Mouse (Mus musculus) embryonic facial prominence, embryonic 12.5 days (tissue): ENCODE measurements at regions not wholly inside any gene's neighbourhood (a gene's known extent, or its start where the extent isn't known, plus 50 kb on each side); places are given as distances from the start of the nearest gene placed in this dataset.

ENCODE experiments used
- ATAC-seq: fragments of 200-750 bp; cut with Nextera tagmentation; 2 replicates; pipeline ENCODE4 v1.8.0; 2017; ENCODE audit not compliant: insufficient number of reproducible peaks, insufficient read depth, low FRiP score, low TSS enrichment
- H3K27ac ChIP-seq: fragments of 300-500 bp; sonication (generic); 2 replicates; pipeline ENCODE4 v1.5.1; 2016; ENCODE audit warnings: mild to moderate bottlenecking
- H3K27me3 ChIP-seq: fragments of 300-500 bp; sonication (generic); 2 replicates; pipeline ENCODE4 v1.6.1; 2016; ENCODE audit warnings: mild to moderate bottlenecking, moderate library complexity
- H3K36me3 ChIP-seq: fragments of 300-500 bp; sonication (generic); 2 replicates; pipeline ENCODE4 v1.6.1; 2016; ENCODE audit warnings: mild to moderate bottlenecking
- H3K4me1 ChIP-seq: fragments of 300-500 bp; sonication (generic); 2 replicates; pipeline ENCODE4 v1.6.1; 2016
- H3K4me2 ChIP-seq: fragments of 300-500 bp; sonication (generic); replicated peaks from 2 replicates; pipeline ENCODE4 v1.6.1; 2016; ENCODE audit warnings: mild to moderate bottlenecking, moderate library complexity
- H3K4me3 ChIP-seq: fragments of 300-500 bp; sonication (generic); 2 replicates; pipeline ENCODE4 v1.5.1; 2016; ENCODE audit warnings: mild to moderate bottlenecking
- H3K9ac ChIP-seq: fragments of 300-500 bp; sonication (generic); 2 replicates; pipeline ENCODE4 v1.6.1; 2016; ENCODE audit warnings: mild to moderate bottlenecking, moderate library complexity
- H3K9me3 ChIP-seq: fragments of 300-500 bp; sonication (generic); 2 replicates; pipeline ENCODE4 v1.6.1; 2016; ENCODE audit warnings: mild to moderate bottlenecking, moderate library complexity
- WGBS: fragments of 180-500 bp; shearing (Covaris S2); methylation state at CpG from one replicate; pipeline ENCODE4 v1.1.7; 2016; 5-methylcytosine and 5-hydroxymethylcytosine counted together

DNA sequence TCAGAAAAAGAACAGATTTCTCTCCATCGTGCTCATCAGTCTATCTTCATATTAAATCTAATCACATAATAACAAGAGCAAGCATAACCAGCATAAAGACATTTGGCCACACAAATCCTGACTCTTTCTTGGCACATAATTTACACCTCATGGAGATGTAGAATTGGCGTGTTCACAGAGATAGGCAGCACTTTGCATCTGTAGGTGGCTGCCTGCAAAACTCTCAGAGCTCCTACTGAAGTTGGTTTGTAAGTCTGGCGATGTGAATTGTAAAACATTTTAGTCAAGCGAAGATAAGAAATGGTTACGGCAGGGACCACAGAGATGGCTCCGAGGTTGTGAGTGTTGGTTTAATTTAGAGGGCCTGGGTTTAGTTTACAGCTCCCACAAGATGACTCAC is 419.0 kb downstream of the Adamts20 start:
- ATAC-seq: no peak

DNA sequence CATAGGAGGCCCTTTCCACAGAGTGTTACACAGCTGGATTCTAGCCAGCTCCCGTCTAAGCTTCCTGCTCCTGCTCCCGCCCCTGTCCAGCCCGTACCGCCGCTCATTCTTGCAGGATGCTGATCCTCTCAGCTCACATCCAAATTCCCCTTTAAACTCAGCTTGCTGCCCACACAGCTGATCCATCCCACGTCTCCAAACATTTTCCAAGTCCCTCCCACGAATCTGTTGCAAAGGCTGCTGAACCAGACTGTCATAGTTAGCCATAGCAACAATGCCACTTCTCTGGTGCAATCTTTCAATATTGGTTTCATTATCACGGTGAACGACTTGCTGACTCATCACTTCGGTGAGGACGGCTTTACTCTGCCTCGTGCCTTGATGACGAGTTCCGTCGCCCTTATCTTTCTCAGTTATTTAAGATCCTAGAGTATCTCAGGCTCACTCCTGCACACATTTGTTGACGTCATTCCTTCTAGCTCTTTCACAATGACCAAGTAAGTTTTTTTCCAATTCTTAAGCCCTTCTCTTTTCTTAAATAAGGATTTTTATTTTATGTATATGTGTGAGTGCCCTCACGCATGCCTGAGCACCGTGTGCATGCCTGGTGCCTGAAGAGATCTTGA is 420.0 kb downstream of the Adamts20 start:
- no peak overlapping the region for H3K4me3 ChIP-seq
- WGBS: 83% methylated on average over 18 of the region's 18 CpGs
- ATAC-seq: no peak
- H3K4me2 ChIP-seq: no peak overlapping the region
- H3K36me3 ChIP-seq: no peaks in the 10 kb centered on the region
- H3K9me3 ChIP-seq: no peaks in the 10 kb centered on the region
- H3K27me3 ChIP-seq: no peaks in the 10 kb centered on the region
- H3K9ac ChIP-seq: no peak overlapping the region
- no peaks in the 10 kb centered on the region for H3K4me1 ChIP-seq
- H3K27ac ChIP-seq: no peak overlapping the region

More for the DNA sequence above, 419.0 kb downstream of the Adamts20 start:
- Histone ChIP-seq H3K27me3 (no peaks in the 10 kb centered on the region), H3K4me3 (no peak overlapping the region), H3K4me2 (no peak overlapping the region), H3K36me3 (no peaks in the 10 kb centered on the region), H3K27ac (no peak overlapping the region), H3K4me1 (no peaks in the 10 kb centered on the region), H3K9me3 (no peaks in the 10 kb centered on the region), H3K9ac (no peak overlapping the region)
- 94% methylated on average over 6 of the region's 6 CpGs for WGBS

DNA sequence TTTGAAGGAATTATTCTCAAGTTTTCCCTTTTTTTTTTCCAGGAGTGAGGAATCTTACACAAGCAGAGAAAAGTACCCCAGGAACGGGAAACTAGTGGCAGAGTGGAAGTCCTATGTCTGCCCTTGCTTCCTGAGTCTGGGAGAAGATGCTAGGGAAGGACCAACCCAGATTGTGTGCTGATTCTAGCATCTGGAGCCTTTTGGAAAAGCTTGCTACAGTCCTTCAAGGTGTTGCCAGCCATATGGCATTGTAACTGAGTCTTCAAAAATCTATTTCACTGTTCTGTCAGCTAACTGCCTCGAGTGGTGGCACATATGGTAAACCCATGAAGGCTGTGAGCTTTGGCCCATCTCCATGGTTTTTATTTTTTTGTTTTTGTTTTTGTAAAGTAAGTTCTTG is 432.3 kb downstream of the Adamts20 start:
- WGBS: 83% methylated on average over 2 of the region's 2 CpGs
- H3K4me1 ChIP-seq: no peaks in the 10 kb centered on the region

DNA sequence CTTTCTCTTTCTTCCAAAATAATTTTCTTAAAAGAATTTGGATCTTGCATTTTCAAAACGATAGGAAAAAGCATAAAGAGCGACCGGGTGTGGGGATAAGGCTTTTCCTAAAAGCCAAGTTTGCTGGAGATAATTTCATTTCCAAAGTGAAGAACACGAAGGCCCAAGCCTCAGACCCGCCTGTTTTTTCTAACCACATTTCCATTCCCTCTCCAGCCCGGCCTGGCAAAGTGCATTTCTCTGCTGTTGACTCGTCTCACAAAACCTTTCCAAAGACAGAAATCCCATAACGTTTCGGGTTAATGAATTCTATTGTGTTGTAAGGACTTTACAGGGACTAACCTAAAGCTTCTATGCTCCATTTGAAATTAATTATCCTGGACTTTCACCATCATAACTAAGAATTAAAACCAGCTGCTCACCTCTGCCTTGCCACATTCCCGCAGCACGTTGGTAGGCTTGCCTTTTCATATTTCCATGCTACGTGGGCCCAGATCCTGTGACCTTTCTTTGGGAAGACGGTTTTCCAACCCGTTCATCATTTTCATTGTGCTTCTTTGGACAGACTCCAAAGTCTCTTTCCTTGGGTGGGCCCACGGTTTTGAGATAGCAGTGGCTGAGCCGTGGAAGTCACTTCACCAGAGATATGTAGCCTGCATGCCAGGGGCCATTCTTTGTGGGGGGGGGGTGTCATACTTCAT is 430.5 kb upstream of the Prickle1 start:
- H3K4me2 ChIP-seq: no peak overlapping the region
- WGBS: 37% methylated on average over 16 of the region's 16 CpGs
- no peak overlapping the region for H3K4me3 ChIP-seq
- peak overlapping the region; percentile 77 for H3K27ac ChIP-seq
- ATAC-seq: no peak
- H3K36me3 ChIP-seq: no peaks in the 10 kb centered on the region
- no peaks in the 10 kb centered on the region for H3K27me3 ChIP-seq
- peaks cover 19% of the 10 kb centered on the region for H3K4me1 ChIP-seq
- no peak overlapping the region for H3K9ac ChIP-seq
- H3K9me3 ChIP-seq: no peaks in the 10 kb centered on the region

More for the DNA sequence above, 432.3 kb downstream of the Adamts20 start:
- H3K4me3 ChIP-seq: no peak overlapping the region
- ATAC-seq: no peak
- no peaks in the 10 kb centered on the region for H3K9me3 ChIP-seq
- no peaks in the 10 kb centered on the region for H3K27me3 ChIP-seq
- H3K9ac ChIP-seq: no peak overlapping the region
- no peak overlapping the region for H3K27ac ChIP-seq
- H3K36me3 ChIP-seq: no peaks in the 10 kb centered on the region
- H3K4me2 ChIP-seq: no peak overlapping the region

DNA sequence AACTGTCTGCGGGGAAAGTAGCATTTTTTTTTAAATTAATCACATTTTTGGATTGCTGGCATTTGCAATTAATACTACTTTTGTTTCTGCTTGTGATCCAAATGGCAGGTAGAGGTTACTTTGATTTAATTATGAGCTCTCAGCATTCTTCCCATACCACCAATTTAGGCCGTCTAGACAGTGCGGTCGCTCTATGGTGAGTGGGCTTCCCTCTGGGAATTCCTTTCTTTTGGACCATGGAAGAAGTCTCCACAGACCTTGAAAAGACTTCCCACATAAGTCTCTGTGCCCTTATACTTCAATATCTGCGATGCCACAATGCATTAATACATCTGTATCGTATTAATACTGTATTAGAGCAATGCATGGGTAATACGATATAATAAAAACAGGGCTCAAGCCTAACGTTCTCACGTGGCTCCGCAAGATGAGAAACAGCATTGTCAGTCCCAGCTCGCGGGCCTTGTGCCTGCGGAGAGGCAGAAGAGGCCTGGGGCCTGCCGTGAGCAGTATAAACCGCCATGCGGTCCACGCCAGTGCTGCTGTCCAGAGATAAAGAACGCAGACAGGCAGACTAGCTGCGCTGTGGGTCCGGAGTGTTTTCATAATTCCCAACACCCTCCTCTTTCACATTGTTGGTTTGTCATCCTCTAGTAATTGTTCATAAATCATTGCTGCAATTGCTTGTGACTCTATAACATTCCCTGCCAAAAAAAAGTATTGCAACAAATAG is 429.7 kb upstream of the Prickle1 start:
- Histone ChIP-seq H3K4me3 (no peak overlapping the region), H3K27me3 (no peaks in the 10 kb centered on the region), H3K36me3 (no peaks in the 10 kb centered on the region), H3K27ac (peak overlapping the region; percentile 77), H3K4me1 (peaks cover 19% of the 10 kb centered on the region), H3K9me3 (no peaks in the 10 kb centered on the region), H3K9ac (no peak overlapping the region), H3K4me2 (no peak overlapping the region)
- 33% methylated on average over 20 of the region's 20 CpGs for WGBS
- peak; percentile 72; the same call in 1 of the 2 replicates for ATAC-seq

DNA sequence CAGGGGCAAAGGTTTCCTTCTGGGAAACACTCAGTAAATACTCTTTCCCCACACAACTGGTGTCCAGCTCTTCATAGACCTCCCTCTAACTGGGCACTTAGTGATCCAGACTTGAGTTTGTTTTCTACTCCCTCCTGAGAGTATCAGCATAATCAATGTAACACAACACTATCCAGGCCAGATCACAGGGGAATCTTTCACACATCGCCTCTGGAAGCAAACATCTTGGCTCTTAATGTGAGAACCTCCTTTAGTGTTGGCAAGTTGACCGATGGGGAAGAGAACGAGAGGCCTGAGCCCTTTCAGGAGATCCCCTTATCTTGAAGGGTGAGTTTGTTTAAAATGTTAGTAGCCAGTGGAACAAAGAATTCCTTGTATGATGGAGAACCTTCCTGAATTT is 429.1 kb upstream of the Prickle1 start:
- no peak overlapping the region for H3K4me2 ChIP-seq
- H3K36me3 ChIP-seq: no peaks in the 10 kb centered on the region
- H3K27ac ChIP-seq: peak overlapping the region; percentile 70
- H3K9me3 ChIP-seq: no peaks in the 10 kb centered on the region
- H3K4me1 ChIP-seq: peaks cover 19% of the 10 kb centered on the region
- no peaks in the 10 kb centered on the region for H3K27me3 ChIP-seq
- ATAC-seq: no peak
- WGBS: 48% methylated on average over 3 of the region's 3 CpGs
- H3K4me3 ChIP-seq: no peak overlapping the region
- H3K9ac ChIP-seq: no peak overlapping the region

DNA sequence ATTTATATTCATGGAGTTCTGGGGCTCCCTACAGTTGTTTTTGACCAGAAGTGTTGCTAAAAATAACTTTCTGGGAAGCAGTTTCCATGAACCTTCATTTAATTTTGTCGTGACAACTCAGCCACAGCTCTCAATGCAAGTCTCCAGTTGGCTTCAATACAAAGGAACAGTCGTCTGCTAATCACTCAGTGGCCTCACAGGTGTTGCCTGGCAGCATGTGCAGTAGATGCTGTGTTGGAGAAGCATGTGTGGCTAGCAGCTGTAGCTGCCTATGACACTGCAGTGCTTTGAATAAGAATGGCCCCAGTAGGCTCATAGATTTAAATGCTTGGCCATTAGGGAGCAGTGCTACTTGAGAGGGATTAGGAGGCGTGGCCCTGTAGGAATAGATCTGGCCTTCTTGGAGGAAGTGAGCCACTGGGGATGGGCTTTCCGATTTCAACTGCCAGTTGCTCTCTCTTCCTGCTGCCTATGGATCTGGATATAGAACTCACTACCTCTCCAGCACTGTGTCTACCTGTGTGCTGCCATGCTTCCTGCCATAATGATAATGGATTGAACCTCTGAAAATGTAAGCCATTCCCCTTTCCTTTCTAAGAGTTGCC is 428.5 kb upstream of the Prickle1 start:
- no peaks in the 10 kb centered on the region for H3K27me3 ChIP-seq
- 69% methylated on average over 4 of the region's 4 CpGs for WGBS
- no peaks in the 10 kb centered on the region for H3K36me3 ChIP-seq
- peak overlapping the region; percentile 70 for H3K27ac ChIP-seq
- H3K4me3 ChIP-seq: no peak overlapping the region
- H3K4me2 ChIP-seq: no peak overlapping the region
- 0 out of 2 replicates have a peak, but pooled peaks cover 3% of the 10 kb centered on the region for H3K9me3 ChIP-seq
- peaks cover 19% of the 10 kb centered on the region for H3K4me1 ChIP-seq
- ATAC-seq: no peak
- no peak overlapping the region for H3K9ac ChIP-seq

DNA sequence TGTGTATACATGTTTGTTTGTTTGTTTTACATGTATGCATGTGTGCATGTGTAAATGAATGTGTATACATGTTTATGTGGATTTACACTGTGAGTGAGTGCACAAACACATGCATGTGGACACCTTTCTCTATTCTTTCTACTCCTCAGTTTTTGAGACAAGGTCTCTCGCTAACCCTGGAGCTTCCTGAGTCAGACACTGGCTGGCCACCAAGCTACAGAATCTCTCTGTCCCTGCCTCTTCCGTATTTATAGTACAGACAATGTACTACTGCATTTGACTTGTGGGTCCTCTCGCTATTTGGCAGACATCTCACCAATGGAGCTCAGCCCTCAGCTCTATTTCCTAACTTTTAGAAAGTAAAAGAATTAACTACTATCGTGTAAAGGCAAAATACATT is 427.8 kb upstream of the Prickle1 start:
- H3K27me3 ChIP-seq: no peaks in the 10 kb centered on the region
- H3K27ac ChIP-seq: no peak overlapping the region
- no peak overlapping the region for H3K9ac ChIP-seq
- ATAC-seq: no peak
- H3K4me3 ChIP-seq: no peak overlapping the region
- WGBS: 87% methylated on average over 4 of the region's 4 CpGs
- H3K4me2 ChIP-seq: no peak overlapping the region
- no peaks in the 10 kb centered on the region for H3K36me3 ChIP-seq
- H3K9me3 ChIP-seq: 0 out of 2 replicates have a peak, but pooled peaks cover 3% of the 10 kb centered on the region
- peaks cover 19% of the 10 kb centered on the region for H3K4me1 ChIP-seq

DNA sequence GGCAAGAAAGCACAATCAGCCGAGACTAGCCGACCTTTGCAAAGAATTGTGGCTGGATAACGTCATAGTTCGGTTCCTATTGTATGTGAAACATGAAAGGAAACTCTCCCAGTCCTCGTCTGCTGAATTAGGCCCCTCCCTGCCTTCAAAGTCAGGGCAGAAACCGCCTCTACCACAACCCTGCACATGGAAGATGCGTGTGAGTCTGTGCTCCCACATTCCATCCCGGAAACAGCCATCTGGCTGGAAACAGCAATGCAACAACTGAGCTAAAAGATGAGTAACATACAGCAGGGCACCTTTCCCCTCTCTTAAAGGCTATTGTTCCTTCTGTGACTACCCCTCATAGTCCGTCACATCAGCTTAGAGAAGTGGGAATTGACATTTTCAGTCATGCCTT is 422.1 kb upstream of the Prickle1 start:
- Histone ChIP-seq H3K9ac (no peak overlapping the region), H3K36me3 (no peaks in the 10 kb centered on the region), H3K4me2 (no peak overlapping the region), H3K27ac (no peak overlapping the region), H3K27me3 (no peaks in the 10 kb centered on the region), H3K4me3 (no peak overlapping the region), H3K9me3 (0 out of 2 replicates have a peak, but pooled peaks cover 3% of the 10 kb centered on the region), H3K4me1 (0 out of 2 replicates have a peak, but pooled peaks cover 4% of the 10 kb centered on the region)
- ATAC-seq: no peak
- 66% methylated on average over 9 of the region's 9 CpGs for WGBS

DNA sequence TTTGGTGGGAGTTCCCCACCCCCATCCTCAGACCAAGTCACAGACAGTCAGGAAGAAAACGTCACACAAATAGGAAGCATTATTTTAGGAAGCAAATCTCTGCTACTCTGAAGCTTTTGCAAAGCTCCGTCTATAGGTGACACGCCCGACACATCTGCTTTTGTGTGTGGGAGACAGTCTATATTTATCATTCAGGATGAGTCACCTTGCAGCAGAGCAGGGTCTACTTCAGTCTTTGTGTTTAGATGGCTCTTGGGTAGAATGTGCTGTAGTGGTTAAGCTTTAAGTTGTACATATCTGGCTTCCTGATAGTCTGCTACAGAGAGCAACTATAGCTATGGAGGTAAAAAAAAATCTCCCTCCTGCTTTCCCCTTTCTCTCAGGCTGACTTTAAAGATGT is 415.8 kb upstream of the Prickle1 start:
- Histone ChIP-seq H3K4me2 (no peak overlapping the region), H3K36me3 (no peaks in the 10 kb centered on the region), H3K27ac (no peak overlapping the region; the same call in 1 of the 2 replicates), H3K27me3 (no peaks in the 10 kb centered on the region), H3K4me3 (no peak overlapping the region), H3K9ac (no peak overlapping the region), H3K9me3 (no peaks in the 10 kb centered on the region), H3K4me1 (peaks cover 13% of the 10 kb centered on the region; the same call in 1 of the 2 replicates)
- WGBS: 77% methylated on average over 4 of the region's 4 CpGs
- ATAC-seq: no peak

DNA sequence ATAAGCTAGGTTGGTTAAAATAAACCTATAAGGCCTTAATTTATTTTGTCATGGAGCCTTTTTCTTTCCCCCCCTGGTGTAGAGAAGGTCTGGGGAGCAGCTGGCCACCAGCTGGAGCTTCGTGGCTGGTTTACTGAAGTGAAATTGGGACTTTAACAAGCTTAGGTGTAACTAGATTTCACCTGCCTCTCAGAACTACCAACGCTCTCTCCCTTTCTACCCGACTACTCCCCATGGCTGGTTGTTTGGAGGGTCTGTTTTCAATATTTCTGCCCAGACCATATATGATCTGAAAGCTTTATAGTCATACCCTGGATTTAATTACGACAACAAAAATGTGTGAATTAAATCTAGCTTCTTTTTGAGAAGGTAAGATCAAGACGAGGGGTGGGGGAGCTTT is 410.4 kb upstream of the Prickle1 start:
- Histone ChIP-seq H3K4me2 (no peak overlapping the region), H3K27ac (no peak overlapping the region), H3K9ac (no peak overlapping the region), H3K27me3 (no peaks in the 10 kb centered on the region), H3K36me3 (no peaks in the 10 kb centered on the region), H3K4me1 (peaks cover 30% of the 10 kb centered on the region), H3K9me3 (no peaks in the 10 kb centered on the region), H3K4me3 (no peak overlapping the region)
- no peak for ATAC-seq
- 42% methylated on average over 5 of the region's 5 CpGs for WGBS
